Mouse (Mus musculus) heart, postnatal 0 days (tissue): ENCODE measurements around the gene Pgd.
"Not testable (repeated sequence)": the region's sequence is repeated elsewhere in the genome, so short reads cannot be mapped to it uniquely, and the experiment has no call there.

Experiments
- CTCF ChIP-seq: IDR thresholded peaks from 2 replicates; pipeline ENCODE4 v1.5.1; 2016; ENCODE audit warnings: antibody characterized with exemption, control low read depth, low read depth
- EP300 ChIP-seq: IDR thresholded peaks from 2 replicates; pipeline ENCODE4 v1.6.1; 2016; ENCODE audit warnings: antibody characterized with exemption, low read depth

- TF ChIP-seq CTCF, EP300: not testable (repeated sequence)
Measured at GRCm38 (mm10) chr4:149211441-149211840, 44.9 kb upstream of the Pgd start.
